Mouse (Mus musculus): Measurements from ENCODE around the gene Fmo6. TPM values are rescaled to one million over a fixed set of nuclear protein-coding genes. Genes with fewer than 3 reads are reported as not detected.

The Fmo6 gene
- total RNA-seq, 4 experiments from 2014 or later, result not detected

Other genes with a start within 250 kb of the Fmo6 start
- 100 to 1,000 TPM; 173 to 205 (median 183) TPM for gene Prrc2c, start 197.0 kb downstream of the Fmo6 start, total RNA-seq (2022)
- under 1 TPM in 1 of 4 experiments, not detected in 3; 0.52 TPM for gene Fmo4, start 123.5 kb downstream of the Fmo6 start, total RNA-seq (2022)
- 10 to 100 TPM in 3 of 4 experiments, 1 to 10 TPM in 1; 10.0 to 11.0 (median 10.5) TPM for gene Fmo1, start 70.9 kb downstream of the Fmo6 start, total RNA-seq (2022)
- 1 to 10 TPM; 3.6 to 9.4 (median 6.0) TPM for gene Fmo2, start 38.8 kb downstream of the Fmo6 start, total RNA-seq (2022)
- not detected for gene Fmo3, start 47.0 kb upstream of the Fmo6 start, total RNA-seq (2022)
- gene Mroh9, start 148.2 kb upstream of the Fmo6 start, total RNA-seq (2022), result not detected

Measured in layer of hippocampus, adult 8-10 months (tissue).